Mouse (Mus musculus) myocyte (in vitro differentiated cells): ENCODE measurements at regions not wholly inside any gene's neighbourhood (a gene's known extent, or its start where the extent isn't known, plus 50 kb on each side); places are given as distances from the start of the nearest gene placed in this dataset.

Experiments
- MAX ChIP-seq: IDR thresholded peaks from one replicate; pipeline ENCODE4 v1.6.1; 2011; ENCODE audit warnings: low read depth, mild to moderate bottlenecking, control low read depth
- POLR2A ChIP-seq: IDR thresholded peaks from one replicate; pipeline ENCODE4 v1.6.1; 2011; ENCODE audit warnings: low read depth, mild to moderate bottlenecking, control low read depth, moderate library complexity; ENCODE audit not compliant: insufficient read length
- TCF12 ChIP-seq: IDR thresholded peaks from one replicate; pipeline ENCODE4 v1.6.1; 2011; ENCODE audit warnings: mild to moderate bottlenecking, control low read depth; ENCODE audit not compliant: poor library complexity, insufficient read depth, severe bottlenecking

DNA sequence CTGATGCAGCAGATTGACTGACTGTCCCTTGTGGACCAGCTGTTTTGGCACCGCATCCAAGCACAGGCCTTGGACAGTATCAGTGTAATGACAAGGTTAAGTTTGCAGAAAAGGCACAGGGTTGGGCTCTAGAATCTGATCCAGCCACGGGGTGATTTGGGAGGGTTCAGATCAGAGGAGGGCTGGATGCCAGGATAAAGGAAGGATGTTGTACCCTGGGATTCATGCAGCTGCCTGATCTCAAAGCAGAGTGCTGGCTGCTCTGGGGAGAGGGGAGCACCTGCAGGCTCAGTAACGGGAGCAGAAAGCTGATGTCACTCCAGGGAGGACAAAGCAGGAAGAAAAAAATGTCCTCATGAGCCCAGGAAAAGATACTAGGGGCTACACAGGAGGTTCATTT, 168.0 kb upstream of the Lrig1 start:
- TF ChIP-seq TCF12 (no peak), POLR2A (no peak), MAX (no peak)
